7 mouse cellular contexts compared by ENCODE assay signal in the genomic region with DNA sequence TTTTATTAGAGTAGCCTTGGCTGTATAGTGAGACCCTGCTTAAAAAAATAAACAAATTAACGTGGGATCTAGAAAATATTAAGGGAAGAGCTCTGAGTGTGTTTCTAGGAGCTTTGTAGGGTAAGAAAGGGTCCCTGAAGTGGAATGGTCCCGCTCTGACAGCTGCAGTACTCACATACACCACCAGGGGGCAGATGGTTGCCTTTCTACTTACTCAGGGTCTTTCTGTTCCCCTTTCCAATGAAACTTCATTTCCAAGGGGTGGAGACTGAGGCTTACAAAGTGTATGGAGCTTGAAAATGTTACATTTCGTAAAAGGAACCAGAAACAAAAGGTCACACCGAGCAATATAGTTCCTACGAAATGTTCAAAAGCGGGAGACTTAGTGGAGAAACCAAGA. TPM values are rescaled to one million over a fixed set of nuclear protein-coding genes. Genes with fewer than 3 reads are reported as not detected.
DNase-seq lines count a peak whose midpoint lies in the region; ATAC-seq and TF ChIP-seq lines count a peak whose summit lies in the region.

No protein-coding gene starts in this region.

- no peaks in the 10 kb centered on the region for H3K36me3 ChIP-seq in lung, embryonic 16.5 days (ENCODE audit: control insufficient read depth, insufficient read depth, low read length)

- H3K9me3 ChIP-seq in lung, embryonic 16.5 days (ENCODE audit: control insufficient read depth, low read length): no peaks in the 10 kb centered on the region

- ATAC-seq in lung, embryonic 16.5 days (ENCODE audit: low read depth): no peak

- no peak overlapping the region for H3K27ac ChIP-seq in layer of hippocampus, adult 2 months
- no peak overlapping the region for H3K27ac ChIP-seq in lung, embryonic 16.5 days (ENCODE audit: low read length)

- intact Hi-C loops in gastrocnemius, postnatal 14 days (cut with DNase I; ENCODE audit: low total_unique reads): no loop called here

- no peaks in the 10 kb centered on the region; the same call in 1 of the 2 replicates for H3K27me3 ChIP-seq in lung, embryonic 16.5 days (ENCODE audit: control insufficient read depth, insufficient read depth, low read depth, low read length)

- TF ChIP-seq CTCF in layer of hippocampus, adult 2 months (conservative IDR thresholded peaks at IDR 0.05): peak; percentile 97

- H3K4me3 ChIP-seq in layer of hippocampus, adult 2 months: no peak overlapping the region
- no peak overlapping the region for H3K4me3 ChIP-seq in lung, embryonic 16.5 days (ENCODE audit: low read length)

- 13% methylated on average over 6 of the region's 6 CpGs for WGBS in lung, embryonic 16.5 days

- H3K4me1 ChIP-seq in lung, embryonic 16.5 days (replicated peaks; ENCODE audit: control insufficient read depth, insufficient read depth, low read length): peaks cover 18% of the 10 kb centered on the region

- no peak overlapping the region for H3K9ac ChIP-seq in lung, embryonic 16.5 days (ENCODE audit: low read length)

- H3K4me2 ChIP-seq in lung, embryonic 16.5 days (ENCODE audit: low read depth, low read length): 0 out of 2 replicates have a peak overlapping the region, but pooled peaks have one; percentile 21

- peak; percentile 78 for DNase-seq in A20 (ENCODE audit: low read depth, low spot score)
- DNase-seq in CD8-positive naive resting alpha-beta T cell, adult 2 months (ENCODE audit: low read depth in 2 of 2, low spot score in 2 of 2): peak; percentile 74 to 77
- DNase-seq in cerebellum, adult 8-10 months: peak; percentile 69
- DNase-seq in gastrocnemius, postnatal 14 days: peak; percentile 71
- peak; percentile 68 to 85 for DNase-seq in layer of hippocampus, adult 2 months (ENCODE audit: low spot score in 2 of 2)
- peak; percentile 92 for DNase-seq in right cerebral cortex, postnatal 4 days

RNA-seq across cellular contexts. Expression of gene Exoc3l2, which starts 1.6 kb away (rescaled TPM):
- total RNA-seq in gastrocnemius, postnatal 14 days (2021): under 1 TPM; 0.47 to 0.74 TPM
- under 1 TPM; 0.10 to 0.38 TPM for total RNA-seq in layer of hippocampus, adult 2 months (2021)
- polyA plus RNA-seq in lung, embryonic 16.5 days (2015; fragmentation: Nextera tagmentation; extraction: Ambion mirVana): 0.72 and 1.1 TPM in 2 replicates

RNA-seq across cellular contexts. Expression of gene Mark4, which starts 2.9 kb away (rescaled TPM):
- total RNA-seq in gastrocnemius, postnatal 14 days (2021): 10 to 100 TPM; 12.6 to 14.1 TPM
- 10 to 100 TPM; 92.9 to 99.6 TPM for total RNA-seq in layer of hippocampus, adult 2 months (2021)
- 5.2 TPM in 2 replicates for polyA plus RNA-seq in lung, embryonic 16.5 days (2015; fragmentation: Nextera tagmentation; extraction: Ambion mirVana)

RNA-seq across cellular contexts. Expression of gene Bloc1s3, which starts 46.7 kb away (rescaled TPM):
- total RNA-seq in gastrocnemius, postnatal 14 days (2021): 1 to 10 TPM; 1.7 to 2.1 TPM
- 1 to 10 TPM; 6.0 to 6.9 TPM for total RNA-seq in layer of hippocampus, adult 2 months (2021)
- 1.4 TPM in 2 replicates for polyA plus RNA-seq in lung, embryonic 16.5 days (2015; fragmentation: Nextera tagmentation; extraction: Ambion mirVana)

RNA-seq across cellular contexts. Expression of gene Trappc6a, which starts 46.7 kb away (rescaled TPM):
- total RNA-seq in gastrocnemius, postnatal 14 days (2021): 10 to 100 TPM; 19.9 to 20.0 TPM
- 10 to 100 TPM; 17.2 to 20.7 TPM for total RNA-seq in layer of hippocampus, adult 2 months (2021)
- polyA plus RNA-seq in lung, embryonic 16.5 days (2015; fragmentation: Nextera tagmentation; extraction: Ambion mirVana): 104 and 111 TPM in 2 replicates

RNA-seq across cellular contexts. Expression of gene Nkpd1, which starts 56.1 kb away (rescaled TPM):
- total RNA-seq in gastrocnemius, postnatal 14 days (2021): not detected
- total RNA-seq in layer of hippocampus, adult 2 months (2021): under 1 TPM; 0.38 to 0.71 TPM
- 0.16 TPM in 1 of 2 replicates, not detected in the other for polyA plus RNA-seq in lung, embryonic 16.5 days (2015; fragmentation: Nextera tagmentation; extraction: Ambion mirVana)

Comparison
In these comparisons a context has a peak if more than half of its experiments do, and no peak if none do; other contexts are left out.
1. RNA of gene Mark4, which starts 2.9 kb away (total RNA-seq): 92.9 to 99.6 TPM in layer of hippocampus, adult 2 months; 12.6 to 14.1 TPM in gastrocnemius, postnatal 14 days; every median in the first group is over 4 times any median in the second.
2. Peak in every context shown above with its lines, with median percentiles within 50 percentile points of each other: DNase-seq.